Mouse (Mus musculus) small intestine, adult 2 months (tissue): ENCODE data around the gene Rufy2.
A peak's percentile ranks its signal among the peaks of the same experiment; 100 is the strongest.

ENCODE experiments used
- CTCF ChIP-seq: fragments of 200-500 bp; IDR thresholded peaks from 2 replicates; pipeline ENCODE4 v1.5.1; 2012; ENCODE audit warnings: low read depth, mild to moderate bottlenecking, control low read depth, inconsistent platforms, low read length, moderate library complexity, mixed read lengths; ENCODE audit not compliant: insufficient replicate concordance, insufficient read length; ENCODE audit errors: extremely low read depth
- POLR2A ChIP-seq: fragments of 200-500 bp; IDR thresholded peaks from 2 replicates; pipeline ENCODE4 v1.6.1; 2012; ENCODE audit warnings: low read depth, mild to moderate bottlenecking, control low read depth, inconsistent platforms, low read length, moderate library complexity

GRCm38 (mm10) chr10:63024580-63024910 lies 44.5 kb downstream of the Rufy2 start:
- peak; percentile 47; the same call in 1 of the 2 replicates for TF ChIP-seq CTCF
- TF ChIP-seq POLR2A = no peak
